Mouse (Mus musculus) ES-Bruce4 (cell line): ENCODE data around the gene Kif26b. TPM values are rescaled to one million over a fixed set of nuclear protein-coding genes. Genes with fewer than 3 reads are reported as not detected.

Source experiments
- H3K27ac ChIP-seq: 2 replicates; pipeline ENCODE4 v1.5.1; 2012; ENCODE audit warnings: low read length, inconsistent platforms; ENCODE audit not compliant: insufficient read depth
- H3K27me3 ChIP-seq: 2 replicates; pipeline ENCODE4 v1.6.1; 2012; ENCODE audit warnings: mild to moderate bottlenecking, low read length, inconsistent platforms; ENCODE audit not compliant: control insufficient read depth, poor library complexity, insufficient read depth, severe bottlenecking
- H3K36me3 ChIP-seq: 2 replicates; pipeline ENCODE4 v1.6.1; 2012; ENCODE audit warnings: inconsistent platforms, mild to moderate bottlenecking, low read length, moderate library complexity; ENCODE audit not compliant: control insufficient read depth, poor library complexity, insufficient read depth, severe bottlenecking
- H3K4me1 ChIP-seq: one replicate; pipeline ENCODE4 v1.8.1; 2011; ENCODE audit warnings: low read length; ENCODE audit not compliant: control insufficient read depth, insufficient read depth
- H3K4me3 ChIP-seq: 2 replicates; pipeline ENCODE4 v1.5.1; 2011; ENCODE audit warnings: low read depth, mild to moderate bottlenecking, low read length
- H3K9ac ChIP-seq: 2 replicates; pipeline ENCODE4 v1.6.1; 2012; ENCODE audit warnings: low read depth, mild to moderate bottlenecking, inconsistent platforms; ENCODE audit not compliant: poor library complexity, severe bottlenecking
- H3K9me3 ChIP-seq: replicated peaks from 2 replicates; pipeline ENCODE4 v1.6.1; 2012; ENCODE audit warnings: mild to moderate bottlenecking, low read length, inconsistent platforms; ENCODE audit not compliant: control insufficient read depth, poor library complexity, insufficient read depth, severe bottlenecking
- CTCF ChIP-seq: IDR thresholded peaks from one replicate; pipeline ENCODE4 v1.8.1; 2011; ENCODE audit warnings: low read depth, low read length
- EP300 ChIP-seq: IDR thresholded peaks from 2 replicates; pipeline ENCODE4 v1.6.1; 2011; ENCODE audit warnings: low read depth, low read length; ENCODE audit not compliant: insufficient read depth
- POLR2A ChIP-seq: IDR thresholded peaks from one replicate; pipeline ENCODE4 v1.8.1; 2011; ENCODE audit warnings: low read length; ENCODE audit not compliant: insufficient read depth
- polyA plus RNA-seq: library from polyadenylated mRNA; stranded (reverse); fragments of >200 nt; gene quantifications from 2 replicates; pipeline ENCODE4 v1.2.4, GENCODE M21; 2011; ENCODE audit warnings: low read depth; ENCODE audit not compliant: missing spikeins, insufficient read depth, insufficient read length

Gene Kif26b
- polyA plus RNA-seq, 1 experiment: 0.31 TPM

DNA sequence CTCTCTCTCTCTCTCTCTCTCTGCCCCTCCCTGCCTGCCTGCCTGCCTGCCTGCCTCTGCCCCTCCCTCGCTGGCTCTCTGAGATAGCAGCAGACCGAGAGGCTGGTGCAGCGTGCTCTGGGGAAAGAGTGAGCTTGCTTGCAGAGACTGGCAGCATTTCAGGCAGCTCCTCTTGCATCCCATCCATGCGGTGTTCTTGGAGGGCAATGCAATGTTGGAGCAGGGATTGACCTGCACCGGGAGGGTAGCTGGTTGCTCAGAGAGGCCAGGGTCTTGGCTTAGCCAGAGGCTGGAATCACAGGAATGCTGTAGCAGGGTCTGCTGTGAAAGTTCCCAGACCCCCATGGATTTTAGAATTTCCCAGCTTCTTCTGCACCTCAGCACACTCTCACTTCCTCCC is 269.4 kb downstream of the Kif26b start:
- no peaks in the 10 kb centered on the region for H3K27me3 ChIP-seq
- no peak for TF ChIP-seq CTCF
- TF ChIP-seq POLR2A: no peak
- TF ChIP-seq EP300: no peak
- no peaks in the 10 kb centered on the region for H3K4me1 ChIP-seq
- no peak overlapping the region for H3K27ac ChIP-seq
- H3K9me3 ChIP-seq: no peaks in the 10 kb centered on the region
- no peak overlapping the region for H3K4me3 ChIP-seq
- H3K9ac ChIP-seq: no peak overlapping the region
- no peaks in the 10 kb centered on the region for H3K36me3 ChIP-seq

GRCm38 (mm10) chr1:178798886-178799285 is 270.0 kb downstream of the Kif26b start:
- no peaks in the 10 kb centered on the region for H3K27me3 ChIP-seq
- H3K36me3 ChIP-seq: no peaks in the 10 kb centered on the region
- H3K4me1 ChIP-seq: no peaks in the 10 kb centered on the region
- no peak overlapping the region for H3K27ac ChIP-seq
- TF ChIP-seq EP300: no peak
- no peak for TF ChIP-seq POLR2A
- TF ChIP-seq CTCF: no peak
- H3K9ac ChIP-seq: no peak overlapping the region
- H3K4me3 ChIP-seq: no peak overlapping the region
- no peaks in the 10 kb centered on the region for H3K9me3 ChIP-seq

DNA sequence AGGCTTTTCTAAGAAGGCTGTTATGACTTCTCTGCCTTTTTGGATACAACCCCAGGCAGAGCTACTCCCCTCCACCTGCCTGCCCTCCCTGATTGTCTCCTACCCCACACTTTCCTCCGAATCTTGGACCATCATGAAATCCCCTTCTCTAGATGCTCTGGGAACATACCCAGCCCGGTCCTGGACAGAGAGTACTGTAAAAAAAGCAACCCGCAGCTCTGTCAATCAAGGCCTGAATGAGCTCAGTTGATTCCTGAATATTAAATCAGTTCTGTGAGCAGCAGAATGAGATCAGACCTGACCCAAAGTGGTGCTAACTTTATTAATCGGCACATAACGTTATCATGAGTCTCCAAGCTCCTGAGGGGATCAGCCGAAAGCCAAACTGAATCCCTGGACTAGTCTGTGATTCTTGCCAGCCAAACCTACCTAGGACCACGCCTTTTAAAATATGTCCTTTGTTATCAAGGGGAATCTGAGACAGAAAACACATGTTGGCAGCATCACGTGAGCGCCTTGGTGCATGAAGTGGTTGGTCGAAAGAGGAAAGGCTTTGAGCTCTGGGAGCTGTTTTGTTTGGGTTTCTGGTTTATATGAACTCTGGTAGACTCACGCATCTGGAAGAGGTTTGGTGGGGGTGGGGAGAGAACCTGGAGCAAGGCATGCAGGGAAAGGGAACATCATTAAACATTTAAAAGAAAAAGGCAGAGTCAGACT is 271.1 kb downstream of the Kif26b start:
- Histone ChIP-seq H3K4me1 (no peaks in the 10 kb centered on the region), H3K4me3 (no peak overlapping the region)

GRCm38 (mm10) chr1:178803155-178803554 is 274.2 kb downstream of the Kif26b start:
- H3K27ac ChIP-seq: no peak overlapping the region
- no peak overlapping the region for H3K4me3 ChIP-seq
- H3K36me3 ChIP-seq: no peaks in the 10 kb centered on the region
- no peaks in the 10 kb centered on the region for H3K4me1 ChIP-seq
- TF ChIP-seq POLR2A: no peak
- no peak for TF ChIP-seq CTCF
- no peak for TF ChIP-seq EP300
- H3K9ac ChIP-seq: no peak overlapping the region
- no peaks in the 10 kb centered on the region for H3K9me3 ChIP-seq
- H3K27me3 ChIP-seq: no peaks in the 10 kb centered on the region

More for the DNA sequence above, 271.1 kb downstream of the Kif26b start:
- no peaks in the 10 kb centered on the region for H3K27me3 ChIP-seq
- H3K36me3 ChIP-seq: no peaks in the 10 kb centered on the region
- no peaks in the 10 kb centered on the region for H3K9me3 ChIP-seq
- H3K9ac ChIP-seq: no peak overlapping the region
- TF ChIP-seq CTCF: no peak
- TF ChIP-seq EP300: no peak
- no peak for TF ChIP-seq POLR2A
- H3K27ac ChIP-seq: no peak overlapping the region

- H3K9me3 ChIP-seq: no peaks in the 10 kb centered on the region
- no peaks in the 10 kb centered on the region for H3K27me3 ChIP-seq
- no peak overlapping the region for H3K9ac ChIP-seq
- TF ChIP-seq POLR2A (no peak), CTCF (no peak), EP300 (no peak)
- no peak overlapping the region for H3K4me3 ChIP-seq
- H3K27ac ChIP-seq: no peak overlapping the region
- no peaks in the 10 kb centered on the region for H3K36me3 ChIP-seq
- no peaks in the 10 kb centered on the region for H3K4me1 ChIP-seq
Measured at GRCm38 (mm10) chr1:178817476-178817875, 288.6 kb downstream of the Kif26b start.

GRCm38 (mm10) chr1:178819060-178819459 is 290.1 kb downstream of the Kif26b start:
- no peak overlapping the region for H3K4me3 ChIP-seq
- no peaks in the 10 kb centered on the region for H3K9me3 ChIP-seq
- no peak overlapping the region for H3K9ac ChIP-seq
- H3K27ac ChIP-seq: no peak overlapping the region
- no peaks in the 10 kb centered on the region for H3K4me1 ChIP-seq
- no peaks in the 10 kb centered on the region for H3K27me3 ChIP-seq
- TF ChIP-seq EP300 (no peak), POLR2A (no peak), CTCF (no peak)
- H3K36me3 ChIP-seq: no peaks in the 10 kb centered on the region
